Mouse (Mus musculus): ENCODE measurements at regions not wholly inside any gene's neighbourhood (a gene's known extent, or its start where the extent isn't known, plus 50 kb on each side); places are given as distances from the start of the nearest gene placed in this dataset.

GRCm38 (mm10) chr5:84690334-84691258 lies 273.4 kb upstream of the Epha5 start:
- Histone ChIP-seq H3K27me3 (no peaks in the 10 kb centered on the region), H3K9me3 (no peaks in the 10 kb centered on the region), H3K27ac (replicated peaks) (no peak overlapping the region), H3K4me1 (replicated peaks) (no peaks in the 10 kb centered on the region), H3K36me3 (no peaks in the 10 kb centered on the region), H3K9ac (no peak overlapping the region), H3K4me3 (no peak overlapping the region), H3K4me2 (no peak overlapping the region)
- ATAC-seq (ENCODE audit: low read depth), result peak; percentile 36; the same call in 1 of the 2 replicates
- WGBS, result 39% methylated on average over 2 of the region's 2 CpGs

- Histone ChIP-seq H3K27ac (replicated peaks) (no peak overlapping the region), H3K4me3 (no peak overlapping the region), H3K36me3 (no peaks in the 10 kb centered on the region), H3K27me3 (no peaks in the 10 kb centered on the region), H3K4me2 (no peak overlapping the region), H3K4me1 (replicated peaks) (no peaks in the 10 kb centered on the region), H3K9ac (no peak overlapping the region), H3K9me3 (no peaks in the 10 kb centered on the region)
- no peak for ATAC-seq (ENCODE audit: low read depth)
Observed at GRCm38 (mm10) chr5:84687534-84687933, 270.4 kb upstream of the Epha5 start.

- no peaks in the 10 kb centered on the region for H3K9me3 ChIP-seq
- H3K4me1 ChIP-seq (replicated peaks), result no peaks in the 10 kb centered on the region
- no peak overlapping the region for H3K27ac ChIP-seq (replicated peaks)
- H3K4me2 ChIP-seq, result no peak overlapping the region
- no peaks in the 10 kb centered on the region for H3K36me3 ChIP-seq
- H3K27me3 ChIP-seq, result no peaks in the 10 kb centered on the region
- no peak overlapping the region for H3K4me3 ChIP-seq
- no peak for ATAC-seq (ENCODE audit: low read depth)
- H3K9ac ChIP-seq, result no peak overlapping the region
Observed at GRCm38 (mm10) chr5:84655171-84655570, 238.0 kb upstream of the Epha5 start.

- no peaks in the 10 kb centered on the region for H3K9me3 ChIP-seq
- H3K27ac ChIP-seq (replicated peaks), result no peak overlapping the region
- WGBS, result 81% methylated on average over 3 of the region's 3 CpGs
- no peaks in the 10 kb centered on the region for H3K36me3 ChIP-seq
- H3K4me3 ChIP-seq, result no peak overlapping the region
- no peak overlapping the region for H3K4me2 ChIP-seq
- no peaks in the 10 kb centered on the region for H3K27me3 ChIP-seq
- no peak overlapping the region for H3K9ac ChIP-seq
- H3K4me1 ChIP-seq (replicated peaks), result no peaks in the 10 kb centered on the region
- no peak for ATAC-seq (ENCODE audit: low read depth)
Observed at GRCm38 (mm10) chr5:84635502-84635901, 218.3 kb upstream of the Epha5 start.

- ATAC-seq (ENCODE audit: low read depth), result no peak
- 78% methylated on average over 2 of the region's 2 CpGs for WGBS
- no peak overlapping the region for H3K4me2 ChIP-seq
- H3K4me3 ChIP-seq, result no peak overlapping the region
- H3K27ac ChIP-seq (replicated peaks), result no peak overlapping the region
- no peaks in the 10 kb centered on the region for H3K27me3 ChIP-seq
- no peak overlapping the region for H3K9ac ChIP-seq
- no peaks in the 10 kb centered on the region for H3K9me3 ChIP-seq
- H3K4me1 ChIP-seq (replicated peaks), result no peaks in the 10 kb centered on the region
- H3K36me3 ChIP-seq, result no peaks in the 10 kb centered on the region
Observed at GRCm38 (mm10) chr5:84632851-84633250, 215.7 kb upstream of the Epha5 start.

- ATAC-seq (ENCODE audit: low read depth), result no peak
- 92% methylated on average over 1 of the region's 1 CpGs for WGBS
Observed at GRCm38 (mm10) chr5:84618194-84618593, 201.0 kb upstream of the Epha5 start.

GRCm38 (mm10) chr5:84608683-84609082 lies 191.5 kb upstream of the Epha5 start:
- no peak overlapping the region for H3K9ac ChIP-seq
- no peak overlapping the region for H3K27ac ChIP-seq (replicated peaks)
- 66% methylated on average over 2 of the region's 2 CpGs for WGBS
- H3K27me3 ChIP-seq, result no peaks in the 10 kb centered on the region
- ATAC-seq (ENCODE audit: low read depth), result no peak
- H3K4me3 ChIP-seq, result no peak overlapping the region
- H3K9me3 ChIP-seq, result no peaks in the 10 kb centered on the region
- no peak overlapping the region for H3K4me2 ChIP-seq
- no peaks in the 10 kb centered on the region for H3K36me3 ChIP-seq
- H3K4me1 ChIP-seq (replicated peaks), result no peaks in the 10 kb centered on the region

More at GRCm38 (mm10) chr5:84618194-84618593, 201.0 kb upstream of the Epha5 start:
- Histone ChIP-seq H3K4me2 (no peak overlapping the region), H3K27me3 (no peaks in the 10 kb centered on the region), H3K36me3 (no peaks in the 10 kb centered on the region), H3K4me3 (no peak overlapping the region), H3K27ac (replicated peaks) (no peak overlapping the region), H3K4me1 (replicated peaks) (no peaks in the 10 kb centered on the region), H3K9ac (no peak overlapping the region), H3K9me3 (no peaks in the 10 kb centered on the region)

- Histone ChIP-seq H3K4me1 (replicated peaks) (no peaks in the 10 kb centered on the region), H3K9me3 (peaks cover 5% of the 10 kb centered on the region; the same call in 1 of the 2 replicates), H3K27ac (replicated peaks) (no peak overlapping the region), H3K36me3 (no peaks in the 10 kb centered on the region), H3K4me2 (no peak overlapping the region), H3K27me3 (no peaks in the 10 kb centered on the region), H3K9ac (no peak overlapping the region), H3K4me3 (no peak overlapping the region)
- 81% methylated on average over 5 of the region's 5 CpGs for WGBS
- no peak for ATAC-seq (ENCODE audit: low read depth)
Observed at GRCm38 (mm10) chr5:84565311-84565946, 148.2 kb upstream of the Epha5 start.

- no peak for ATAC-seq (ENCODE audit: low read depth)
- H3K4me2 ChIP-seq, result no peak overlapping the region
Observed at GRCm38 (mm10) chr5:84519836-84520235, 102.7 kb upstream of the Epha5 start.

GRCm38 (mm10) chr5:84510144-84510543 lies 93.0 kb upstream of the Epha5 start:
- Histone ChIP-seq H3K36me3 (no peaks in the 10 kb centered on the region), H3K4me1 (replicated peaks) (no peaks in the 10 kb centered on the region), H3K9ac (no peak overlapping the region), H3K4me3 (no peak overlapping the region), H3K27me3 (no peaks in the 10 kb centered on the region), H3K9me3 (peaks cover 3% of the 10 kb centered on the region; the same call in 1 of the 2 replicates), H3K27ac (replicated peaks) (no peak overlapping the region), H3K4me2 (no peak overlapping the region)
- WGBS, result 82% methylated on average over 5 of the region's 5 CpGs
- ATAC-seq (ENCODE audit: low read depth), result no peak

More at GRCm38 (mm10) chr5:84519836-84520235, 102.7 kb upstream of the Epha5 start:
- no peaks in the 10 kb centered on the region for H3K4me1 ChIP-seq (replicated peaks)
- no peak overlapping the region for H3K9ac ChIP-seq
- no peak overlapping the region for H3K4me3 ChIP-seq
- H3K27me3 ChIP-seq, result no peaks in the 10 kb centered on the region
- no peak overlapping the region for H3K27ac ChIP-seq (replicated peaks)
- H3K9me3 ChIP-seq, result no peaks in the 10 kb centered on the region
- H3K36me3 ChIP-seq, result no peaks in the 10 kb centered on the region

- H3K36me3 ChIP-seq, result no peaks in the 10 kb centered on the region
- no peak overlapping the region for H3K27ac ChIP-seq (replicated peaks)
- no peaks in the 10 kb centered on the region for H3K4me1 ChIP-seq (replicated peaks)
- no peak overlapping the region for H3K9ac ChIP-seq
- H3K27me3 ChIP-seq, result no peaks in the 10 kb centered on the region
- ATAC-seq (ENCODE audit: low read depth), result no peak
- H3K4me2 ChIP-seq, result no peak overlapping the region
- H3K9me3 ChIP-seq, result no peaks in the 10 kb centered on the region
- H3K4me3 ChIP-seq, result no peak overlapping the region
Observed at GRCm38 (mm10) chr5:84480978-84481377, 63.8 kb upstream of the Epha5 start.
